Mouse (Mus musculus) embryonic fibroblast, embryonic 13.5 days (primary cell): ENCODE measurements at regions not wholly inside any gene's neighbourhood (a gene's known extent, or its start where the extent isn't known, plus 50 kb on each side); places are given as distances from the start of the nearest gene placed in this dataset.

ENCODE experiments used
- CTCF ChIP-seq: IDR thresholded peaks from 2 replicates; pipeline ENCODE4 v1.5.1; 2011; ENCODE audit warnings: mild to moderate bottlenecking, control low read depth, low read length, moderate library complexity, borderline replicate concordance; ENCODE audit not compliant: insufficient read depth
- POLR2A ChIP-seq: IDR thresholded peaks from 2 replicates; pipeline ENCODE4 v1.6.1; 2011; ENCODE audit warnings: low read depth, mild to moderate bottlenecking, control low read depth, low read length, moderate library complexity

GRCm38 (mm10) chr2:78416574-78417109 lies 451.3 kb upstream of the Ube2e3 start:
- no peak for TF ChIP-seq CTCF
- TF ChIP-seq POLR2A, result no peak
